Mouse (Mus musculus) embryonic facial prominence, embryonic 12.5 days (tissue): ENCODE measurements around the gene Thoc3. TPM values are rescaled to one million over a fixed set of nuclear protein-coding genes. Genes with fewer than 3 reads are reported as not detected.

Source experiments
- ATAC-seq: fragments of 200-750 bp; cut with Nextera tagmentation; 2 replicates; pipeline ENCODE4 v1.8.0; 2017; ENCODE audit not compliant: insufficient number of reproducible peaks, insufficient read depth, low FRiP score, low TSS enrichment
- H3K27ac ChIP-seq: fragments of 300-500 bp; sonication (generic); 2 replicates; pipeline ENCODE4 v1.5.1; 2016; ENCODE audit warnings: mild to moderate bottlenecking
- H3K27me3 ChIP-seq: fragments of 300-500 bp; sonication (generic); 2 replicates; pipeline ENCODE4 v1.6.1; 2016; ENCODE audit warnings: mild to moderate bottlenecking, moderate library complexity
- H3K36me3 ChIP-seq: fragments of 300-500 bp; sonication (generic); 2 replicates; pipeline ENCODE4 v1.6.1; 2016; ENCODE audit warnings: mild to moderate bottlenecking
- H3K4me1 ChIP-seq: fragments of 300-500 bp; sonication (generic); 2 replicates; pipeline ENCODE4 v1.6.1; 2016
- H3K4me2 ChIP-seq: fragments of 300-500 bp; sonication (generic); replicated peaks from 2 replicates; pipeline ENCODE4 v1.6.1; 2016; ENCODE audit warnings: mild to moderate bottlenecking, moderate library complexity
- H3K4me3 ChIP-seq: fragments of 300-500 bp; sonication (generic); 2 replicates; pipeline ENCODE4 v1.5.1; 2016; ENCODE audit warnings: mild to moderate bottlenecking
- H3K9ac ChIP-seq: fragments of 300-500 bp; sonication (generic); 2 replicates; pipeline ENCODE4 v1.6.1; 2016; ENCODE audit warnings: mild to moderate bottlenecking, moderate library complexity
- H3K9me3 ChIP-seq: fragments of 300-500 bp; sonication (generic); 2 replicates; pipeline ENCODE4 v1.6.1; 2016; ENCODE audit warnings: mild to moderate bottlenecking, moderate library complexity
- WGBS: fragments of 180-500 bp; shearing (Covaris S2); methylation state at CpG from one replicate; pipeline ENCODE4 v1.1.7; 2016; 5-methylcytosine and 5-hydroxymethylcytosine counted together
- polyA plus RNA-seq: library from polyadenylated mRNA; unstranded; fragments of >200 nt; fragmentation: Nextera tagmentation; extraction: Ambion mirVana; gene quantifications from 2 replicates; pipeline ENCODE4 v1.2.1, GENCODE M21; 2016

Thoc3 gene
- polyA plus RNA-seq, 1 experiment from 2014 or later: 149 TPM

DNA sequence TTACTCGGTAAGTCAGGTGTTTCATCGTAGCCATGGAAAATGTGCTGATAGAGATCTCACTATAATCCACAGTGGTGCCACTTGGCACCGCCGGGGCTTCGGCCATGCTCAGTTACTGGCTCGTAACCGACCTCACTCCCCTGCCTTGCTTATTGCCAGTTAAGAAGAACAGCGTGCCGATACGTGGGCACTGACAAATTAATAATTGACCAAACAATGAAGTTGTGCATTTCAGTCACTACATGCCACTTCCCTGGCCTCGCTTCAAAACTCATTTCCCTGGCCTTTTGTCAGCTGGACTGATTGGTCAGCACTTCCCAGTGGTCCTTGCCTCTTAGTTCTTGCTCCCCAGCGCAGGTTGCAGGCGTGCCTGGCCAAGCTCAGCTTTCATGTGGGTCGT, 12.8 kb upstream of the Thoc3 start:
- Histone ChIP-seq H3K27me3 (no peaks in the 10 kb centered on the region), H3K4me1 (no peaks in the 10 kb centered on the region), H3K4me2 (no peak overlapping the region), H3K9me3 (no peaks in the 10 kb centered on the region), H3K9ac (no peak overlapping the region), H3K36me3 (no peaks in the 10 kb centered on the region), H3K4me3 (no peak overlapping the region), H3K27ac (no peak overlapping the region)
- 89% methylated on average over 14 of the region's 14 CpGs for WGBS
- ATAC-seq: no peak

GRCm38 (mm10) chr13:54479286-54479685, 10.6 kb upstream of the Thoc3 start:
- Histone ChIP-seq H3K27me3 (no peaks in the 10 kb centered on the region), H3K4me2 (no peak overlapping the region), H3K4me3 (no peak overlapping the region), H3K36me3 (no peaks in the 10 kb centered on the region), H3K4me1 (no peaks in the 10 kb centered on the region), H3K9me3 (no peaks in the 10 kb centered on the region), H3K27ac (no peak overlapping the region), H3K9ac (no peak overlapping the region)
- WGBS: 69% methylated on average over 3 of the region's 3 CpGs
- ATAC-seq: no peak

DNA sequence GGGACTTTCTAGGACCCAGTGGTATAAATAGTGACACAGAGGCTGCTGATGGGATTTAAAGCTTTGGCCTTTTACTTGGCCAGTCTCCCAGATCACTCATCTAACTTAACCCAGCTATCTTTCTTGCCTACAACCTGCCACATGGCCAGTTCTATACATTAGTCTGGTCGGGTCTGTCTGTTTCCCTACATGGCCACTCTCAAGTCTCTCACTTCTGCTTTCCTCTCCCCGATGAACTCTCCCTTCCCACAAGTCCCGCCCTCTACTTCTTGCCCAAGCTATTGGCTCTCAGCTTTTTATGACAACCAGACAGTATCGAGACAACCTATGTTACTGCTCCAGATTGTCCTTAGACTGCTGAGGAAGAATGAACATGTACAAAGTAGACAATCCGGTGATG, 7.1 kb upstream of the Thoc3 start:
- ATAC-seq: no peak
- Histone ChIP-seq H3K4me2 (no peak overlapping the region), H3K27me3 (no peaks in the 10 kb centered on the region), H3K36me3 (no peaks in the 10 kb centered on the region), H3K9me3 (no peaks in the 10 kb centered on the region), H3K27ac (no peak overlapping the region), H3K4me3 (no peak overlapping the region), H3K9ac (no peak overlapping the region), H3K4me1 (no peaks in the 10 kb centered on the region)
- WGBS: 82% methylated on average over 5 of the region's 5 CpGs

GRCm38 (mm10) chr13:54474996-54475395, 6.3 kb upstream of the Thoc3 start:
- Histone ChIP-seq H3K4me1 (no peaks in the 10 kb centered on the region), H3K27me3 (no peaks in the 10 kb centered on the region), H3K36me3 (no peaks in the 10 kb centered on the region), H3K9me3 (no peaks in the 10 kb centered on the region), H3K9ac (no peak overlapping the region), H3K4me3 (no peak overlapping the region), H3K27ac (no peak overlapping the region), H3K4me2 (no peak overlapping the region)
- no peak for ATAC-seq
- WGBS: 66% methylated on average over 2 of the region's 2 CpGs

DNA sequence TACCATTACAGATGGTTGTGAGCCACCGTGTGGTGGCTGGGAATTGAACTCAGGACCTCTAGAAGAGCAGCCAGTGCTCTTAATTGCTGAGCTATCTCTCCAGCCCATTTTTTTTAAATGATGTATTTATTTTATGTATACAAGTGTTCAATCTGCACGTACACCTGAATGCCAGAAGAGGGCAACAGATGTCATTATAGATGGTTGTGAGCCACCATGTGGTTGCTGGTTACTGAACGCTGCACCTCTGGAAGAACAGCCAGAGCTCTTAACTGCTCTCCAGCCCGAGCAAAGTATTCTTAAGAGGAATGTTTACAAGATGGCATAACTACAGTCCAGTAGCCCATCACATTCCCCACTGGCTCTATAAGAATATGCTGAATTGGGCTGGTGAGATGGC, 3.3 kb upstream of the Thoc3 start:
- peaks cover 10% of the 10 kb centered on the region for H3K4me1 ChIP-seq
- ATAC-seq: no peak
- H3K36me3 ChIP-seq: peaks cover 3% of the 10 kb centered on the region
- H3K4me3 ChIP-seq: no peak overlapping the region
- no peak overlapping the region for H3K9ac ChIP-seq
- no peak overlapping the region for H3K27ac ChIP-seq
- H3K27me3 ChIP-seq: no peaks in the 10 kb centered on the region
- no peak overlapping the region for H3K4me2 ChIP-seq
- WGBS: 82% methylated on average over 4 of the region's 4 CpGs
- H3K9me3 ChIP-seq: no peaks in the 10 kb centered on the region

GRCm38 (mm10) chr13:54469012-54469354, 334 bp upstream of the Thoc3 start:
- peak; percentile 57; the same call in 1 of the 2 replicates for ATAC-seq
- Histone ChIP-seq H3K9ac (no peak overlapping the region; the same call in 1 of the 2 replicates), H3K27me3 (no peaks in the 10 kb centered on the region), H3K4me2 (peak overlapping the region; percentile 85), H3K9me3 (peaks cover 7% of the 10 kb centered on the region; the same call in 1 of the 2 replicates), H3K4me1 (peaks cover 10% of the 10 kb centered on the region), H3K27ac (no peak overlapping the region), H3K36me3 (peaks cover 33% of the 10 kb centered on the region), H3K4me3 (peak overlapping the region; percentile 100)
- 20% methylated on average over 4 of the region's 4 CpGs for WGBS

GRCm38 (mm10) chr13:54459282-54459681, 9.4 kb downstream of the Thoc3 start:
- ATAC-seq: no peak
- H3K9me3 ChIP-seq: peaks cover 2% of the 10 kb centered on the region; the same call in 1 of the 2 replicates
- H3K27me3 ChIP-seq: no peaks in the 10 kb centered on the region
- WGBS: 78% methylated on average over 4 of the region's 4 CpGs
- no peaks in the 10 kb centered on the region for H3K4me1 ChIP-seq
- H3K4me3 ChIP-seq: no peak overlapping the region
- no peak overlapping the region for H3K4me2 ChIP-seq
- no peak overlapping the region for H3K9ac ChIP-seq
- peaks cover 93% of the 10 kb centered on the region for H3K36me3 ChIP-seq
- no peak overlapping the region for H3K27ac ChIP-seq

DNA sequence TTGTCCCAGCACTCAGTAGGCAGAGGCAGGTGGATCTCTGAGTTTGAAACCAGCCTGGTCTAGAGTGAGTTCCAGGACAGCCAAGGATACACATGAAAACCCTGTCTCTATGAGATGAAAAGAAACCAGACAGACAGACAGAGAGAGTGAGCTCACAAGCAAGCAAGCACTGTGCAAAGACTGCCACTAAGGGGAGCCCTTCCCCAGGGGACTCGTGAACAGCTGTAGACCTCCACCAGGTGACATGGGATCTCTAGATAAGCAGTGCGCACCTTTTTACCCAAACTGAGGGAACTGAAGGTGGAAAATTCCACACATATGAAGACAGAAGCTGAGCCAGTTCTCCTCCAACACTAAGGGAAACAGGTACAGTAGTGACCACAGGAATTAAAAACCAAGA, 11.6 kb downstream of the Thoc3 start:
- ATAC-seq: no peak
- H3K9ac ChIP-seq: no peak overlapping the region
- H3K9me3 ChIP-seq: no peaks in the 10 kb centered on the region
- no peak overlapping the region for H3K4me2 ChIP-seq
- no peak overlapping the region for H3K27ac ChIP-seq
- no peak overlapping the region for H3K4me3 ChIP-seq
- peaks cover 82% of the 10 kb centered on the region for H3K36me3 ChIP-seq
- H3K27me3 ChIP-seq: no peaks in the 10 kb centered on the region
- 84% methylated on average over 2 of the region's 2 CpGs for WGBS
- H3K4me1 ChIP-seq: no peaks in the 10 kb centered on the region

- Histone ChIP-seq H3K9ac (no peak overlapping the region), H3K36me3 (no peaks in the 10 kb centered on the region), H3K27me3 (no peaks in the 10 kb centered on the region), H3K27ac (peak overlapping the region; percentile 50; the same call in 1 of the 2 replicates), H3K4me2 (peak overlapping the region; percentile 36), H3K9me3 (no peaks in the 10 kb centered on the region), H3K4me1 (peaks cover 15% of the 10 kb centered on the region), H3K4me3 (no peak overlapping the region)
- WGBS: 3% methylated on average over 15 of the region's 15 CpGs
- no peak for ATAC-seq
Observed at GRCm38 (mm10) chr13:54447496-54448224, 21.0 kb downstream of the Thoc3 start.

DNA sequence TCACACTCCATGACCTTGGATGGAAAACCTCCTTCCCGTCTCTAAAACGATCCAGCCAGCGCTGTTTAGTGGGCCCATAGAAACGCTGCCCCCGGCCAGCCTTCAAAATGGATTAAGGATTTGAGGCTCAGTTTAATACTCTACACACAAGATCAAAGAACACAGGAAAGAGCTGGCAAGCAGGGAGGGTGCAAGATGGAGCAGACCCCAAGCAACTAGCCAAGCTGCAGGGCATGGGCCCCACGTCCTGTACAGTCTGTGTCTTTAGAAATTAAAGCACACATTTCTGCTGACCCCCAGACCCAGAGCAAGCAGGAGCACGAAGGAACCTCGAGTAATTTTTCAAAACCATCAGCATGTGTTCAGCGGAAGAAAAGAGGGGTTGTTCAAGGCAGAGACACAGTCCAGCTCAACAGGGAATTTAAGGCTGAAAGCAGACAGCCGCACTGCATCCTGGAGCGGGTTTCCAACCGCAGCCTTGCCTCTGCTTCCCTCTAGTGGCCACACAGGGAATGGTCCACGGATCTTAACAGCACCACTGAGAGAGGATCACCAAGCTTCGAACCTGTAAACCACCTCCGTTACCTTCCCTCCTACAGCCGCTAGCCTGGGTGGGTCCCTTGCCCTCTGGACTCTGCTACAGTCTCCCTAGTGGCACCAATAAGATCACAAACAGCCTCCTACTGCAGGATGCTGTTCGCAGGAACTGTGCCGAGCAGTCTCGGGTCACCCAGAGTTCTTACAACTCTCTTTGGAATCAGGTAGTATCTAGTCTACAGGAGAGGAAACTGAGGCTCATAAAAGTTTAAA, 21.8 kb downstream of the Thoc3 start:
- peak overlapping the region; percentile 30; the same call in 1 of the 2 replicates for H3K27ac ChIP-seq
- H3K27me3 ChIP-seq: no peaks in the 10 kb centered on the region
- no peak overlapping the region for H3K9ac ChIP-seq
- peak overlapping the region; percentile 36 for H3K4me2 ChIP-seq
- peaks cover 15% of the 10 kb centered on the region for H3K4me1 ChIP-seq
- 24% methylated on average over 19 of the region's 19 CpGs for WGBS
- H3K9me3 ChIP-seq: no peaks in the 10 kb centered on the region
- ATAC-seq: no peak
- no peak overlapping the region for H3K4me3 ChIP-seq
- H3K36me3 ChIP-seq: no peaks in the 10 kb centered on the region

GRCm38 (mm10) chr13:54443693-54444092, 25.0 kb downstream of the Thoc3 start:
- Histone ChIP-seq H3K36me3 (no peaks in the 10 kb centered on the region), H3K9me3 (no peaks in the 10 kb centered on the region), H3K27ac (no peak overlapping the region), H3K4me3 (no peak overlapping the region), H3K4me2 (no peak overlapping the region), H3K27me3 (no peaks in the 10 kb centered on the region), H3K9ac (no peak overlapping the region), H3K4me1 (peaks cover 15% of the 10 kb centered on the region)
- no peak for ATAC-seq
- 80% methylated on average over 3 of the region's 3 CpGs for WGBS

- 63% methylated on average over 7 of the region's 7 CpGs for WGBS
- no peak for ATAC-seq
- H3K27ac ChIP-seq: no peak overlapping the region
Observed at GRCm38 (mm10) chr13:54439912-54440311, 28.7 kb downstream of the Thoc3 start.

More at GRCm38 (mm10) chr13:54439912-54440311, 28.7 kb downstream of the Thoc3 start:
- Histone ChIP-seq H3K9ac (no peak overlapping the region), H3K9me3 (no peaks in the 10 kb centered on the region), H3K4me3 (no peak overlapping the region), H3K27me3 (no peaks in the 10 kb centered on the region), H3K4me1 (0 out of 2 replicates have a peak, but pooled peaks cover 4% of the 10 kb centered on the region), H3K36me3 (no peaks in the 10 kb centered on the region), H3K4me2 (no peak overlapping the region)
